Mouse (Mus musculus) right cerebral cortex, postnatal 14 days (tissue): Measurements from ENCODE around the gene Dpp6.
A peak's percentile ranks its signal among the peaks of the same experiment; 100 is the strongest.

Experiments used
- DNase-seq: peaks from one replicate; pipeline ENCODE4 v3.0.0; 2022

Dpp6 gene

GRCm38 (mm10) chr5:26816975-26817941 lies at the start of gene Dpp6:
Gene Dpp6 (plus strand): TSS chr5:26817203.
- peak; percentile 24 for DNase-seq

GRCm38 (mm10) chr5:26783955-26784354 lies 33.0 kb upstream of the Dpp6 start:
- no peak for DNase-seq

- DNase-seq, result no peak
Observed at GRCm38 (mm10) chr5:26795524-26795923, 21.5 kb upstream of the Dpp6 start.

- DNase-seq, result no peak
Observed at GRCm38 (mm10) chr5:26835972-26836371, 19.0 kb downstream of the Dpp6 start.

GRCm38 (mm10) chr5:26841151-26841550 lies 24.1 kb downstream of the Dpp6 start:
- no peak for DNase-seq

GRCm38 (mm10) chr5:26854746-26855145 lies 37.7 kb downstream of the Dpp6 start:
- DNase-seq, result no peak

- DNase-seq, result no peak
Observed at GRCm38 (mm10) chr5:26875449-26875848, 58.4 kb downstream of the Dpp6 start.

GRCm38 (mm10) chr5:26887496-26887895 lies 70.5 kb downstream of the Dpp6 start:
- no peak for DNase-seq

- DNase-seq, result no peak
Observed at GRCm38 (mm10) chr5:26888080-26888479, 71.1 kb downstream of the Dpp6 start.

GRCm38 (mm10) chr5:26894346-26894745 lies 77.3 kb downstream of the Dpp6 start:
- DNase-seq, result no peak

- peak; percentile 35 for DNase-seq
Observed at GRCm38 (mm10) chr5:26903786-26904185, 86.8 kb downstream of the Dpp6 start.

- DNase-seq, result peak; percentile 37
Observed at GRCm38 (mm10) chr5:26904324-26905041, 87.5 kb downstream of the Dpp6 start.

- DNase-seq, result no peak
Observed at GRCm38 (mm10) chr5:26907151-26907550, 90.1 kb downstream of the Dpp6 start.

- DNase-seq, result no peak
Observed at GRCm38 (mm10) chr5:26908612-26909011, 91.6 kb downstream of the Dpp6 start.

GRCm38 (mm10) chr5:26910353-26910752 lies 93.3 kb downstream of the Dpp6 start:
- DNase-seq, result no peak

- DNase-seq, result no peak
Observed at GRCm38 (mm10) chr5:26911965-26912364, 95.0 kb downstream of the Dpp6 start.

GRCm38 (mm10) chr5:26918763-26919162 lies 101.8 kb downstream of the Dpp6 start:
- DNase-seq, result no peak

- no peak for DNase-seq
Observed at GRCm38 (mm10) chr5:26924552-26924951, 107.5 kb downstream of the Dpp6 start.

- no peak for DNase-seq
Observed at GRCm38 (mm10) chr5:26932413-26933122, 115.6 kb downstream of the Dpp6 start.

- no peak for DNase-seq
Observed at GRCm38 (mm10) chr5:26934911-26935310, 117.9 kb downstream of the Dpp6 start.

- DNase-seq, result no peak
Observed at GRCm38 (mm10) chr5:26941471-26941870, 124.5 kb downstream of the Dpp6 start.

- peak; percentile 11 for DNase-seq
Observed at GRCm38 (mm10) chr5:26945169-26945920, 128.3 kb downstream of the Dpp6 start.
